Mouse (Mus musculus): Measurements from ENCODE around the gene Txlna.

Txlna gene

DNA sequence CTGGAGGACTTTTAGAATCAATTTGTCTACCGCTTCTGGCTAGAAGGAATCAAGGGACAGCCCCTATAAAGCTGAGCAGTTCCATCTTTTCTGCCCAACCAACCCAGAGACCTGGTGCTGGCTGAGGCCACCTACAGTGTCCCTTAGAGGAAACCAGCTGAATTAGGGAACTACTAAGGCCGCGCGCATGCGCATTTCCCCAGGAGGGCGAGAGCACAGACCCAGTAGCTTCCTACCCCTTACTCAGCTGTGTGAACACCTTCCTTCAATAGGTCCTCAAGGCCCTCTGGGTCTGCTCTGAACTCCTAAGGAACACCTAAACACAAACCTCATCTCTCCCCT is 15.9 kb downstream of the Txlna start:
- no peak for DNase-seq (ENCODE audit: low read depth, low spot score)

- peak; percentile 77 for DNase-seq (ENCODE audit: low read depth, low spot score)
Measured at GRCm38 (mm10) chr4:129624281-129625028, 16.4 kb downstream of the Txlna start.

GRCm38 (mm10) chr4:129623681-129624091 is 17.2 kb downstream of the Txlna start, which contains the start of gene Ccdc28b:
Gene Ccdc28b (minus strand): TSS chr4:129623947.
- DNase-seq (ENCODE audit: low read depth, low spot score), result no peak

- no peak for DNase-seq (ENCODE audit: low read depth, low spot score)
Measured at GRCm38 (mm10) chr4:129622803-129623535, 17.9 kb downstream of the Txlna start.

DNA sequence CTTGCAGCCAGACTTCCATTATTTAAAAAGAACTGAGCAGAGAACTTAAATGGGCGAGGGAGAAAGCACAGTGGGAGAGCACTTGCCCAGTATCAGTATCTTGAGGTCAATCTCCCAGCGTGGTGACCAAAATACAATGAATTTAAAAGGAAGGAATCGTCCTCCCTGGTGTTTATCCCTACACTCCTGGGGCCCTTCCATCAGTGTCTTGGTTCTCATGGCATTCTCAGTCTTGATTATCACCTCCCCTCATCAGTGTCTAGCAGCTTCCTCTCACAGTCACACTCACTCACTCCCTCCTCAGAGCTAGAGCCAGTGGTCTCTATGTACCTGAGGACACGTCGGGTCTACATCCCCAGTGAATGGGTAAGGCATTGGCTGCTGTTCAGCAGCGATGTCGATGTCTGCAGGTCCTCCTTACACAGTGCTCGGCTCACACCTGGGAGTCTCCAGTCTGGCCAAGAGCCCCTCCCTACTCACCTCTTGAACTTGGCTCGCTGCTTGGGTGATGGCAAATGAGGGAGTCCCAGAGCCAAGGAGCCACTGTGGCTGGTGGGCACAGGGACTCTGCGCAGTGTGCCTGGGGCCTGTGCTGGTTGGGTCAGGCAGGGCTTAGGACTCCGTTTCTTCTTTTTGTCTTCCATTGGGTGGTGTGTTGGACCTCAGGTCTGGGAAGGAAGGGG is 18.6 kb downstream of the Txlna start:
- no peak for DNase-seq (ENCODE audit: low read depth, low spot score)

DNA sequence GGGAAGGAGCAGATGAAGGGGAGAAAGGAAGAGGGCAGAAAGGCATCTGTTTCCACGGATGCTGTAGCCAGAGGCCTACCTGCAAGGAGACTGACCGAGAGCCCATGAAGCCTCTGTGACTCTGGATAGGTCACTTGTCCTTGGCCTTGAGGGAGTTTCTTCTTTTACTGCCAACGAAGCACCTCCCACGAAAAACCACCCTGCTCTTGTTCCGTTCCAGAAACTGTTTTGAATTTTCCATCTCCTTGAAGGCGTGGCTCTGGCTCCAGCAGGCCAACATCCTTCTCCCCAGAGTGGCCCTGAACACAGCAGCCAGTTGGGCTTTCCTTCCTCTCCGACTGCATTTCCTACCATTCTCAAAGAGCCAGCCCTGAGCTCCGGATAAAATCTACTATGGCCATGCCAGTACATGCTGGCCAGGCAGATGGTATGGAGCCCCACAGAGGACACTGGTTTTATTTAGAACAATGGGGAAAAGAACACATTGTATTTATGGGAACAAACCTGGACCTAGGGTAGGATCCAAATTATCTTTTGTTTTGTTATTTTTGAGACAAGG is 19.5 kb downstream of the Txlna start:
- no peak for DNase-seq (ENCODE audit: low read depth, low spot score)

GRCm38 (mm10) chr4:129620419-129621282 is 20.2 kb downstream of the Txlna start:
- DNase-seq (ENCODE audit: low read depth, low spot score), result no peak

GRCm38 (mm10) chr4:129618786-129619691 is 21.8 kb downstream of the Txlna start, which contains the start of gene Iqcc:
Gene Iqcc (minus strand): TSS chr4:129619099.
- peak; percentile 86 for DNase-seq (ENCODE audit: low read depth, low spot score)

DNA sequence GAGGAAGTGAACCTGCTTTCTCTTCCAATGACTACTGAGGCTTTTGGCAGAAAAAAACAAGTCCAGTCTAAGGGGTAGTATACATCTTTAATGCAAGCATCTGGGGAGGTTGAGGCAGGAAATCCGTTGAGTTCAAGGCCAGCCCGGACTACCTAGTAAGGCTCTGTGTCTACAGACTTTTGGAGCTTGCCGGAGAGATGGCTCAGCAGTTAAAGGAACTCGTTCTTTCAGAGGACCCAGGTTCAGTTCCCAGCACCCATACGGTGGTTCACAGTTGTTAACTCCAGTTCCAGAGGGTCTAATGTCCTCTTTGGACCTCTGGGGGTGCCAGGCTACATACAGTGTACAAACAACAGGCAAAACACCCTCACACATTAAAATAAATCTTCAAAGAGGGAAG is 22.8 kb downstream of the Txlna start:
- no peak for DNase-seq (ENCODE audit: low read depth, low spot score)

DNA sequence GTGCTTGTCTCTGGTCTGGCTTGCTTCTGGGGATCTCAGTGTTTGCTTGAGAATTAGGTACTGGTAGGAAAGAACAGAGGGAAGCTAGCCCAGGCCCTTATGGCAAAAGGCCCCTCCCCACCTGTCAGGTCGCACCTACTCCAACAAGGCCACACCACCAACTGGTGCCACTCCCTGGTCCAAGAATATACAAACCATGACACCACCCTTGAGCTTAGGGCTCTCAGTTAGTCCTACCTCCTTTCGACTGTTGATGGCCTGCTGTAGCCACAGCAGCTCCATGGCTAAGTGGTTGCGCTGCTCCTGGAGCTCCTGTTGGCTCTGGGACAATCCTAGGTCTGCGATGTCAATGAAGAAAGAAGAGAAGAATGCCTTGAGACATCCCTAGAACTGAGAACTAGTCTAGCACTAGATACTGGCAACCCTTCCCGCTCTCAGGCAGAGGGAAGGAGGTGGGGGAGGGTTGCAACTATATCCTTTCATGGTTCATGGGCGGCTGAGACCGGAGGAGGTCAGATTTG is 23.7 kb downstream of the Txlna start:
- no peak for DNase-seq (ENCODE audit: low read depth, low spot score)

- no peak for DNase-seq (ENCODE audit: low read depth, low spot score)
Measured at GRCm38 (mm10) chr4:129616631-129617030, 24.2 kb downstream of the Txlna start.

DNA sequence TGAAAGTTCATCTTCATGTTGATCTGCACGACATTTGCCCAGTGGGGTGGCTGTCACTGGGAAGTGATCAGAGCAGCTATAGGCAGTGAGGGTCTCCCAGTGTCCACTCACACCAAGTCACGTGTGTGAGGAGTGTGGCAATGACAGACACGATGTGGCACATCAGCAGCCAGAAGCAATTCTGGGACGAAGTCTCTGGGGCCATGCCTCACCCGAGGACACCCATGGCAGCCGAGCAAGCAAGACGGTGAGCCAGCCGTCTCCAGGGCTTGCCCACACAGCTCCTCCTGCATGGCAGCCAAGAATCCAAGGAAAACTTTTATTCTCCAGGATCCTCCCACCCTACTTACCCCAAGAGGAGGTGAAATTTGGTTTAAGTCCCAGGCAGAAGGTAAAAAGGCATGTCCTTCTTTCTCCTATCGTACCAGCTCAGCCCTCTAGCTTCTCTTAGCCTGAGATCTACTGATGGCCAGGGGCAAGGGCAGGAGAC is 25.0 kb downstream of the Txlna start:
- DNase-seq (ENCODE audit: low read depth, low spot score), result no peak

DNA sequence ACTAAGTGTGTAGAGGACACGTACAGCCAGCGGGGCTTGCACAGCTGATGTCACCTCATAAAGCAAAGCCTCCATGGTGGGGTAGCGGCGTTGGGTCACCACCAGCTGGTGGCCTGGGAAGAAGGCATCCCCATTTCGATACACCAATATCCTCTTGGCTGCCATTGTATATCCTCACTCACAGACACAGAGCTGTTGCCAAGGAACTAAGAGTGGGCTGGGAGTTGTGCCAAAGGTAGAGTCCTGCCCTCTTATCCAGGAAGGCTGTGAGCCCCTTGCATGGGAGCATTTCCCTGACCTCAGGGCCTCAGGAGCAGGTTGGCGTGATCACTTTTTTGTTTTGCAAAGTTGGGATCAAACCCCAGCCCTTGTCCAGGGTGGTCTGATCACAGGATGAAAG is 26.8 kb downstream of the Txlna start, which contains the start of gene Dcdc2b:
Gene Dcdc2b (minus strand): TSS at position 165 of the 400 bp plus-strand sequence.
- DNase-seq (ENCODE audit: low read depth, low spot score), result no peak

DNA sequence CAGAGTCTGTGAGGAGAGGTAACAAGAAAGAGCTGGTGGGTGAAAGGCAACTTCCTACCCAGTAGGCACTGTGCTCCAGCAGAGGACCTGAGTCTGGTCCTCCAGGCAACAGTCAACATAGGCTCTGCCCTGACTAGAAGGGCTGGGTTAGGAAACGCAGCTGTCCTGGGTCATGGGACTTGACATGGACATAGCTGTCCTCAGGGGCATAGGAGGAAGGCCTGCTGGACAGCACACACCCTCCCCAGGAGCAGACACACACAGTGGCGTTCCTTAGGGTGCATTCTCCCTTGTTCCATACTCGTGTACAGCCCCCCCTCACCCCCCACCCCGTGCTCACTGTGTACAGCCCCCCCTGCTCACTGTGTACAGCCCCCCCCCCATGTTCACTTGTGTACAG is 30.4 kb downstream of the Txlna start:
- DNase-seq (ENCODE audit: low read depth, low spot score), result no peak

DNA sequence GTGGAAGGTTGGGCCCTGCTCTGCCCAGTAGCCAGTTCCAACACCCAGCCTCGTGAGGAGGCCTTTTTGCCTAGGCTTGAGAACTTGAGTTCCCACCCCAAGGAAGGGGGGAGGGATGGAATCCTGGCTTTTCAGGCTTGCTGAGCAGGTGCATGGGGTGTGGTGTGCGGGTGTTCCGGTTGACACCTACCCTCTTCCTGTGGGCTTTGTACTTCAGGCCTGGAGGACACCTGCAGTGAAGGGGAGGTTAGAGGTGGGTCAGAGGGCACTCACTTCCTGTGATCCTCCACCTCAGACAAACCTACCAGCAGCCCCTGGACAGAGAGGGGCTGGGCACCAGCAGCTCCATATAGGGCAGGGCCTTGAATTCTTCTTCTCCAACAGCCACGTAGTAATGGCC is 30.8 kb downstream of the Txlna start:
- DNase-seq (ENCODE audit: low read depth, low spot score), result no peak

- DNase-seq (ENCODE audit: low read depth, low spot score), result no peak
Measured at GRCm38 (mm10) chr4:129609139-129609631, 31.7 kb downstream of the Txlna start.

DNA sequence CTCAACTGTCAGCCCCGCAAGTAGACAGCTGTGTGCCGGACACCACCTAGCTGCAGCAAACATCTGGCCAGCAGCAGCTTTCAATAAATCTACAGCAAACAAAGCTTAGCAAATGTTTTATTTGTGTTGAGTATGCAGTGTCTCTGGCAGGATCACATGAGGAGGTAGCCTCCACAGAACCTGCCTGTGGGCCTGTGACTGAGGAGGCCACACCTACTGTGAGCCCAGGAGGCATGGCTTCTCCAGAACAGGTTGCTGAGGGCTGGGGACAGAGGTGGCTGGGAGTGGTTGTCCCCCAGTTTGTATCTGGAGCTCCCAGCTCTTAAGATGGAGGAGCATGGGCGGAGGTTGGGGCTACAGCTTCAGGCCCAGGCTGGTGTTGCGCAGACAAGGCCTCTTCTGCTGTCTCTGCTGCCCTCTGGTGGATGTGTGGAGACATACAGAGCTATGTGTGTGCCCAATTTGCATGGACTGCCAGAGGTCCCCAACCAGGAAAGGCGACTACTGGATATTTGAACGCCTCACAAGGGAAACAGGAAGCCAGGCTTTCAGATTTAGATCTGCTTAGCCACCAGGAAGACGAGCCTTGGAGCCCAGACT is 32.3 kb downstream of the Txlna start:
- DNase-seq (ENCODE audit: low read depth, low spot score), result peak; percentile 76

GRCm38 (mm10) chr4:129600233-129601158 is 40.4 kb downstream of the Txlna start, which contains the start of the genes Eif3i and Tmem234:
Gene Eif3i (minus strand): TSS chr4:129600648.
Gene Tmem234 (plus strand): TSS chr4:129600668.
- peak; percentile 59 for DNase-seq (ENCODE audit: low read depth, low spot score)

Data from embryo, embryonic 11.5 days (tissue).